Mouse (Mus musculus): Measurements from ENCODE around the gene Wdr70.
A peak's percentile ranks its signal among the peaks of the same experiment; 100 is the strongest.

The Wdr70 gene

GRCm38 (mm10) chr15:8027503-8027902 lies 71.5 kb downstream of the Wdr70 start:
- no peak for DNase-seq

GRCm38 (mm10) chr15:8011418-8011817 lies 87.6 kb downstream of the Wdr70 start:
- no peak for DNase-seq

- no peak for DNase-seq
Measured at GRCm38 (mm10) chr15:8007413-8007812, 91.6 kb downstream of the Wdr70 start.

GRCm38 (mm10) chr15:8006056-8006455 lies 93.0 kb downstream of the Wdr70 start:
- no peak for DNase-seq

GRCm38 (mm10) chr15:8005506-8005905 lies 93.5 kb downstream of the Wdr70 start:
- no peak for DNase-seq

GRCm38 (mm10) chr15:8003789-8004188 lies 95.2 kb downstream of the Wdr70 start:
- no peak for DNase-seq

- DNase-seq, result no peak
Measured at GRCm38 (mm10) chr15:7998843-7999546, 100.0 kb downstream of the Wdr70 start.

GRCm38 (mm10) chr15:7998095-7998494 lies 100.9 kb downstream of the Wdr70 start:
- DNase-seq, result no peak

GRCm38 (mm10) chr15:7993721-7994120 lies 105.3 kb downstream of the Wdr70 start:
- DNase-seq, result no peak

GRCm38 (mm10) chr15:7990101-7990500 lies 108.9 kb downstream of the Wdr70 start:
- no peak for DNase-seq

- DNase-seq, result no peak
Measured at GRCm38 (mm10) chr15:7987374-7987773, 111.6 kb downstream of the Wdr70 start.

GRCm38 (mm10) chr15:7986274-7986673 lies 112.7 kb downstream of the Wdr70 start:
- no peak for DNase-seq

- DNase-seq, result no peak
Measured at GRCm38 (mm10) chr15:7978640-7979039, 120.4 kb downstream of the Wdr70 start.

- DNase-seq, result peak; percentile 3
Measured at GRCm38 (mm10) chr15:7976775-7977174, 122.2 kb downstream of the Wdr70 start.

- DNase-seq, result no peak
Measured at GRCm38 (mm10) chr15:7974368-7974767, 124.6 kb downstream of the Wdr70 start.

GRCm38 (mm10) chr15:7972528-7972927 lies 126.5 kb downstream of the Wdr70 start:
- DNase-seq, result no peak

- no peak for DNase-seq
Measured at GRCm38 (mm10) chr15:7962786-7963185, 136.2 kb downstream of the Wdr70 start.

- no peak for DNase-seq
Measured at GRCm38 (mm10) chr15:7961489-7961888, 137.5 kb downstream of the Wdr70 start.

GRCm38 (mm10) chr15:7956899-7957298 lies 142.1 kb downstream of the Wdr70 start:
- no peak for DNase-seq

- no peak for DNase-seq
Measured at GRCm38 (mm10) chr15:7950561-7950960, 148.4 kb downstream of the Wdr70 start.

- DNase-seq, result no peak
Measured at GRCm38 (mm10) chr15:7941690-7942089, 157.3 kb downstream of the Wdr70 start.

GRCm38 (mm10) chr15:7935571-7936165 lies 163.3 kb downstream of the Wdr70 start:
- DNase-seq, result no peak

- DNase-seq, result no peak
Measured at GRCm38 (mm10) chr15:7934580-7934979, 164.4 kb downstream of the Wdr70 start.

GRCm38 (mm10) chr15:7934105-7934504 lies 164.9 kb downstream of the Wdr70 start:
- no peak for DNase-seq

- peak; percentile 41 for DNase-seq
Measured at GRCm38 (mm10) chr15:7931605-7932008, 167.4 kb downstream of the Wdr70 start.
